Mouse (Mus musculus) thymus, adult 2 months (tissue): ENCODE results near the gene Cdc25b.

ENCODE experiments used
- CTCF ChIP-seq: fragments of 200-500 bp; IDR thresholded peaks from 2 replicates; pipeline ENCODE4 v1.5.1; 2012; ENCODE audit warnings: mild to moderate bottlenecking, control low read depth, low read length, moderate library complexity, borderline replicate concordance; ENCODE audit not compliant: control insufficient read depth, poor library complexity, insufficient read depth; ENCODE audit errors: extremely low read depth
- POLR2A ChIP-seq: fragments of 200-500 bp; IDR thresholded peaks from 2 replicates; pipeline ENCODE4 v1.6.1; 2012; ENCODE audit warnings: mild to moderate bottlenecking, low read length, control low read depth, moderate library complexity; ENCODE audit not compliant: control insufficient read depth, poor library complexity, insufficient read depth; ENCODE audit errors: extremely low read depth

DNA sequence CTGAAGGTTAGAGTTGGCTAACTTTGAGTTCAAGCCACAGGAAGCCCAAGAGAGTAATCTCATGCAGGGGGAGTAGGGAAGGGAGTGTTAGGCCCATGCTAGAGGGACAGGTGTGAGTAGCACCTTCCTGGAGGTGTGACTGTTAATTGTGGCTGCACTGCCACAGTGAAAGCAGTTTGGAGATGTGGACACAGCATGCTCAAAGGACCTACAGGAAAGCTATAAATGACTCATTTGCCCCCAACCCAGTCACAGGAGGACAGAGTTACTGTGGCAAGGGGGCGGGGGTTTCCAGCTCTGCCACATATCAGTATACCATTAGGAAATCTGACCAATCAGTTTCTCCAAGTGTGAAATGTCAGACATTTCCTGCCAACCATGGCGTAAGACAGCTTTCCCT, 41.2 kb upstream of the Cdc25b start:
- TF ChIP-seq CTCF (no peak), POLR2A (no peak)
